Mouse (Mus musculus) lung, postnatal 0 days (tissue): ENCODE data around the gene Slc9b2.

Source experiments
- CTCF ChIP-seq: IDR thresholded peaks from 2 replicates; pipeline ENCODE4 v1.5.1; 2016; ENCODE audit warnings: antibody characterized with exemption, mild to moderate bottlenecking
- EP300 ChIP-seq: IDR thresholded peaks from 2 replicates; pipeline ENCODE4 v1.6.1; 2016; ENCODE audit warnings: antibody characterized with exemption, mild to moderate bottlenecking, control low read depth

DNA sequence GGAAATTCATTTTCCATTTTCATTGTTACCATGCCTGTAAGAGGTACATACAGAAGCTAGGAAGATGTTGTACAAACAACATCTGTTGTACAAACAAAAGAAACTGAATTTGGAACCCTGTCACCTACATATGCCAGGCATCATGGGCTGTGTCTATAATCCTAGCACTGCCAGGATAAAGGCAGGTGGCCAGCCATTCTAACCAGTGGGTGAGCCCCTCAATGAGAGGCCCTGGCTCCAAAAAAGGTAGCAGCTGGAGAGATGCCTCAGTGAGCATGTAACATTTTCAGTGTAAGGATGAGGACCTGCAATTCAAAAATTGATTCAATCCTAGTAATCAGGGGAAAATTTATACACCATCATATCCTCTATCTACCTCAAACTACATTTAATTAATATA, 41.5 kb downstream of the Slc9b2 start:
- TF ChIP-seq CTCF (no peak), EP300 (no peak)
